Comparison of ENCODE assay signal across 9 mouse cellular contexts in genomic region chr5:151393821-151394662, GRCm38 (mm10). TPM values are rescaled to one million over a fixed set of nuclear protein-coding genes. Genes with fewer than 3 reads are reported as not detected.
DNase-seq lines count a peak whose midpoint lies in the region; TF ChIP-seq lines count a peak whose summit lies in the region.
"Had no signal": no experiment of that assay in that cellular context is flagged by ENCODE, and none has a peak within 500 bp of the region (broad histone marks: within the 10 kb centered on the region; RNA-seq: fewer than 3 reads in every experiment).

No protein-coding gene starts in this region.

- H3K4me1 ChIP-seq in kidney, adult 2 months (ENCODE audit: control insufficient read depth, insufficient read depth, low read length), result no peaks in the 10 kb centered on the region
- peaks cover 5% of the 10 kb centered on the region; the same call in 1 of the 2 replicates for H3K4me1 ChIP-seq in embryonic facial prominence, embryonic 10.5 days

- 56% methylated on average over 7 of the region's 7 CpGs for WGBS in kidney, adult 2 months
- 50% methylated on average over 7 of the region's 7 CpGs for WGBS in embryonic facial prominence, embryonic 10.5 days

- no peaks in the 10 kb centered on the region for H3K27me3 ChIP-seq in kidney, adult 2 months (replicated peaks; ENCODE audit: control insufficient read depth, insufficient read depth, low read length)
- H3K27me3 ChIP-seq in embryonic facial prominence, embryonic 10.5 days (replicated peaks; ENCODE audit: low read depth, poor library complexity, severe bottlenecking), result no peaks in the 10 kb centered on the region
- H3K27me3 ChIP-seq in myocyte (ENCODE audit: control insufficient read depth, insufficient read depth, insufficient read length), result no peaks in the 10 kb centered on the region

- H3K36me3 ChIP-seq in kidney, adult 2 months (ENCODE audit: control insufficient read depth, insufficient read depth, low read length), result no peaks in the 10 kb centered on the region
- H3K36me3 ChIP-seq in embryonic facial prominence, embryonic 10.5 days (replicated peaks), result no peaks in the 10 kb centered on the region
- no peaks in the 10 kb centered on the region for H3K36me3 ChIP-seq in myocyte (ENCODE audit: control insufficient read depth, insufficient read depth)

- H3K4me2 ChIP-seq in myocyte (ENCODE audit: low read depth), result peak overlapping the region; percentile 47

- peak; percentile 15 for DNase-seq in kidney, postnatal 14 days
- DNase-seq in kidney, adult 2 months, result no peak
- no peak for DNase-seq in embryonic facial prominence, embryonic 10.5 days (ENCODE audit: low spot score)
- peak; percentile 34 to 51 for DNase-seq in heart, postnatal 10 days
- no peak for DNase-seq in gastrocnemius, postnatal 4 days (ENCODE audit: low spot score in 2 of 2)
- DNase-seq in cerebellum, postnatal 25 days, result no peak
- no peak for DNase-seq in thymus, postnatal 10 days (ENCODE audit: low spot score in 2 of 2)

- intact Hi-C loops in heart, postnatal 10 days (cut with DNase I), result no loop called here

- TF ChIP-seq POLR2A in kidney, adult 2 months (IDR thresholded peaks at IDR 0.05; ENCODE audit: low read depth, low read length), result no peak
- no peak for TF ChIP-seq POLR2A in myocyte (IDR thresholded peaks at IDR 0.05; ENCODE audit: insufficient read length, low read depth)

- no peak overlapping the region for H3K4me3 ChIP-seq in kidney, adult 2 months (ENCODE audit: insufficient read depth, low read depth, low read length)
- H3K4me3 ChIP-seq in embryonic facial prominence, embryonic 10.5 days, result no peak overlapping the region
- no peak overlapping the region for H3K4me3 ChIP-seq in myocyte

- TF ChIP-seq CTCF in kidney, adult 2 months (conservative IDR thresholded peaks at IDR 0.05; ENCODE audit: insufficient read depth, insufficient read length, low read depth, low read length), result no peak

- H3ac ChIP-seq in myocyte (ENCODE audit: control insufficient read depth, insufficient read length), result no peak overlapping the region

- H3K9me3 ChIP-seq in embryonic facial prominence, embryonic 10.5 days, result no peaks in the 10 kb centered on the region

- H3K27ac ChIP-seq in kidney, adult 2 months (ENCODE audit: insufficient read depth, low read depth, low read length), result no peak overlapping the region
- H3K27ac ChIP-seq in embryonic facial prominence, embryonic 10.5 days (replicated peaks), result peak overlapping the region; percentile 44

- H3K79me2 ChIP-seq in myocyte (ENCODE audit: control insufficient read depth, insufficient read depth), result no peaks in the 10 kb centered on the region

TF ChIP-seq in myocyte, 11 proteins besides CTCF, POLR2A, EP300 and RAD21:
- TF ChIP-seq MYOG (IDR thresholded peaks at IDR 0.05; ENCODE audit: control insufficient read depth in 1 of 3, insufficient read depth in 1 of 3, insufficient read length in 2 of 3, low read depth in 2 of 3), result no peak
- TF ChIP-seq USF1 (IDR thresholded peaks at IDR 0.05; ENCODE audit: low read depth), result no peak
- TF ChIP-seq REST (IDR thresholded peaks at IDR 0.05; ENCODE audit: insufficient read depth, insufficient read length), result no peak
- TF ChIP-seq CEBPB (IDR thresholded peaks at IDR 0.05; ENCODE audit: insufficient read depth, poor library complexity, severe bottlenecking), result no peak
- no peak for TF ChIP-seq E2F4 (IDR thresholded peaks at IDR 0.05; ENCODE audit: insufficient read depth)
- no peak for TF ChIP-seq POLR2AphosphoS2 (IDR thresholded peaks at IDR 0.05; ENCODE audit: insufficient read length, low read depth)
- TF ChIP-seq MYOD1 (IDR thresholded peaks at IDR 0.05; ENCODE audit: control insufficient read depth in 1 of 3, insufficient read length in 2 of 3, low read depth in 2 of 3), result no peak
- no peak for TF ChIP-seq MAX (IDR thresholded peaks at IDR 0.05; ENCODE audit: low read depth)
- no peak for TF ChIP-seq TCF3 (IDR thresholded peaks at IDR 0.05; ENCODE audit: insufficient read length, low read depth)
- TF ChIP-seq SRF (IDR thresholded peaks at IDR 0.05; ENCODE audit: control insufficient read depth, insufficient read length, low read depth), result no peak
- no peak for TF ChIP-seq TCF12 (IDR thresholded peaks at IDR 0.05; ENCODE audit: insufficient read depth, poor library complexity, severe bottlenecking)

RNA-seq across cellular contexts. Expression of gene Gm42906, which starts 33.9 kb away (rescaled TPM):
- polyA plus RNA-seq in kidney, adult 2 months (2012; rRNA removed), result not detected in 2 replicates
- not detected in 2 replicates for polyA plus RNA-seq in embryonic facial prominence, embryonic 10.5 days (2016; fragmentation: Nextera tagmentation; extraction: Ambion mirVana)
- total RNA-seq in heart, postnatal 10 days (2021), result 1 to 10 TPM in 1 of 2 experiments, not detected in 1; 1.6 TPM
- not detected for polyA plus RNA-seq in myocyte (2012; fragmentation: generic; extraction: Trizol)
- not detected for total RNA-seq in gastrocnemius, postnatal 4 days (2021)
- total RNA-seq: hematopoietic stem cell, adult 5-6 weeks had no signal

Comparison
In these comparisons a context has a peak if more than half of its experiments do, and no peak if none do; other contexts are left out.
1. DNase-seq: peak in kidney, postnatal 14 days (single experiment) and heart, postnatal 10 days (2 of 2); none in kidney, adult 2 months (single experiment), embryonic facial prominence, embryonic 10.5 days (single experiment), gastrocnemius, postnatal 4 days (0 of 2), cerebellum, postnatal 25 days (0 of 2) and thymus, postnatal 10 days (0 of 2).